Comparison of ENCODE assay signal across 28 mouse cellular contexts in the genomic region with DNA sequence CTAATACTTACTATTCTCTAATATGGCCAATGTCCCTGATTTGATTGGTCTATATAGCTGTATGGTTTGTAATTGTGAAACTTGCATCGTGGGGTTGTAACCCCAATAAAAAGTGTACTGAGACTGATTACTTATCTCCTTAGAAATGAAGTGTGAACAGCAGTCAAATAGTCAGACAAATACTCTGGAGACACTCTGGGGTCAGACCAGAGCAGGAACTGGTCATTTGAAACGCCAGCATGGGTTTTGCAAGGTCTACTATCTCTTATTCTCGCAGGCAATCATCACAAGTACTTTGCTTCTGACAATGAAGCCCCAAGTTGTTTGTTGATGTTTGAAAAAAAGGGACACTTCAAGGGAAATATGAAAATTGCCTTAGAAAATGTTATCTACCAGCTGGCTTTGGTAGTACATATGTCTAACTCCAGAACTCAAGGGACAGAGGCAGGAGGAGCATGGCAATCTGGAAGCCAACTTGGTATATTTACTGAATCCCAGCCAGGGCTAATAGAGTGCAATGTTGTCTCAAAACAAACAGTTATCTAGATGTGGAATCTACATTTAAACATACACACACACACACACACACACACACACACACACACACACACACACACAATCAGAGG.
"Had no signal": no experiment of that assay in that cellular context is flagged by ENCODE, and none has a peak within 500 bp of the region (broad histone marks: within the 10 kb centered on the region; RNA-seq: fewer than 3 reads in every experiment).

No protein-coding gene starts in this region.

- H3K4me2 ChIP-seq: embryonic facial prominence, embryonic 12.5 days; embryonic facial prominence, embryonic 13.5 days; embryonic facial prominence, embryonic 15.5 days; forebrain, embryonic 12.5 days; forebrain, embryonic 13.5 days; forebrain, embryonic 15.5 days had no signal

- H3K9me3 ChIP-seq: embryonic facial prominence, embryonic 10.5 days; embryonic facial prominence, embryonic 12.5 days; embryonic facial prominence, embryonic 13.5 days; embryonic facial prominence, embryonic 15.5 days; forebrain, embryonic 10.5 days; forebrain, embryonic 12.5 days; forebrain, embryonic 13.5 days; forebrain, embryonic 15.5 days had no signal

- H3K9ac ChIP-seq: embryonic facial prominence, embryonic 12.5 days; embryonic facial prominence, embryonic 13.5 days; embryonic facial prominence, embryonic 15.5 days; forebrain, embryonic 12.5 days; forebrain, embryonic 13.5 days; forebrain, embryonic 15.5 days; forebrain, postnatal 0 days had no signal

- H3K36me3 ChIP-seq: embryonic facial prominence, embryonic 10.5 days; embryonic facial prominence, embryonic 12.5 days; embryonic facial prominence, embryonic 13.5 days; embryonic facial prominence, embryonic 15.5 days; forebrain, embryonic 10.5 days; forebrain, embryonic 12.5 days; forebrain, embryonic 15.5 days had no signal

- DNase-seq: cerebellum, adult 18-20 months; cerebellum, adult 2 months; cerebellum, adult 8-10 months; cerebellum, adult 9-10 months; cerebellum, adult 9-11 months; cerebellum, postnatal 10 days; cerebellum, postnatal 14 days; cerebellum, postnatal 25 days; cerebellum, postnatal 36 days; embryo, embryonic 11 days; forebrain, postnatal 0 days; gastrocnemius, adult 2 months; gastrocnemius, postnatal 10 days; gastrocnemius, postnatal 14 days; gastrocnemius, postnatal 25 days; gastrocnemius, postnatal 36 days; heart, adult 11 months had no signal

- ATAC-seq: forebrain, embryonic 13.5 days; forebrain, embryonic 14.5 days; forebrain, embryonic 15.5 days; forebrain, embryonic 16.5 days; forebrain, postnatal 0 days had no signal

- H3K4me1 ChIP-seq: embryonic facial prominence, embryonic 10.5 days; embryonic facial prominence, embryonic 12.5 days; embryonic facial prominence, embryonic 13.5 days; embryonic facial prominence, embryonic 15.5 days; forebrain, embryonic 10.5 days; forebrain, embryonic 12.5 days; forebrain, embryonic 13.5 days; forebrain, embryonic 15.5 days had no signal

- H3K27ac ChIP-seq: embryonic facial prominence, embryonic 10.5 days; embryonic facial prominence, embryonic 12.5 days; embryonic facial prominence, embryonic 13.5 days; embryonic facial prominence, embryonic 15.5 days; forebrain, embryonic 10.5 days; forebrain, embryonic 12.5 days; forebrain, embryonic 13.5 days; forebrain, embryonic 15.5 days; gastrocnemius, adult 2 months had no signal

- H3K27me3 ChIP-seq: embryonic facial prominence, embryonic 12.5 days; embryonic facial prominence, embryonic 13.5 days; embryonic facial prominence, embryonic 15.5 days; forebrain, embryonic 12.5 days; forebrain, embryonic 13.5 days; forebrain, embryonic 15.5 days had no signal

- H3K4me3 ChIP-seq: embryonic facial prominence, embryonic 10.5 days; embryonic facial prominence, embryonic 12.5 days; embryonic facial prominence, embryonic 13.5 days; embryonic facial prominence, embryonic 15.5 days; erythroblast, embryonic 14.5 days; forebrain, embryonic 10.5 days; forebrain, embryonic 12.5 days; forebrain, embryonic 13.5 days; forebrain, embryonic 15.5 days; gastrocnemius, adult 2 months had no signal
